Mouse (Mus musculus) left cerebral cortex, postnatal 4 days (tissue): ENCODE results near the gene Stk10. TPM values are rescaled to one million over a fixed set of nuclear protein-coding genes. Genes with fewer than 3 reads are reported as not detected.

Experiments used
- DNase-seq: peaks from one replicate; pipeline ENCODE4 v3.0.0-alpha.2; 2022
- intact Hi-C: fragments of 180-260 bp; cut with DNase I; formaldehyde crosslinking; loops from one replicate; pipeline ENCODE4 v1.15.1; 2025
- total RNA-seq, 2 experiments: library from RNA; stranded (reverse); gene quantifications; 2 replicates each; pipeline ENCODE4 v1.2.3; 2021

Stk10 gene
- total RNA-seq, 2 experiments from 2014 or later: 7.2 to 7.9 TPM

- intact Hi-C loops: no loop called here
- peak; percentile 29 for DNase-seq
Observed at GRCm38 (mm10) chr11:32622479-32623190, 89.5 kb downstream of the Stk10 start.

GRCm38 (mm10) chr11:32623236-32623635 is 90.1 kb downstream of the Stk10 start:
- DNase-seq: peak; percentile 90
- intact Hi-C loops: no loop called here

- no peak for DNase-seq
- intact Hi-C loops: no loop called here
Observed at GRCm38 (mm10) chr11:32623912-32624311, 90.8 kb downstream of the Stk10 start.

- intact Hi-C loops: loop anchor here (5.0 kb wide), 1 partner anchor 82 kb away; no protein-coding TSS in a partner anchor
- DNase-seq: peak; percentile 64
Observed at GRCm38 (mm10) chr11:32625677-32626076, 92.6 kb downstream of the Stk10 start.

- intact Hi-C loops: loop anchor here (5.0 kb wide), 1 partner anchor 81 kb away; no protein-coding TSS in a partner anchor
- no peak for DNase-seq
Observed at GRCm38 (mm10) chr11:32626079-32626478, 93.0 kb downstream of the Stk10 start.

GRCm38 (mm10) chr11:32627900-32628299 is 94.8 kb downstream of the Stk10 start:
- intact Hi-C loops: loop anchor here (5.0 kb wide), 1 partner anchor 79 kb away; no protein-coding TSS in a partner anchor
- no peak for DNase-seq

- intact Hi-C loops: loop anchor here (5.0 kb wide), 1 partner anchor 78 kb away; no protein-coding TSS in a partner anchor
Observed at GRCm38 (mm10) chr11:32629713-32630211, 96.7 kb downstream of the Stk10 start.

GRCm38 (mm10) chr11:32632671-32633070 is 99.6 kb downstream of the Stk10 start:
- no peak for DNase-seq
- intact Hi-C loops: no loop called here

More at GRCm38 (mm10) chr11:32629713-32630211, 96.7 kb downstream of the Stk10 start:
- no peak for DNase-seq

- intact Hi-C loops: no loop called here
- DNase-seq: no peak
Observed at GRCm38 (mm10) chr11:32633542-32633941, 100.4 kb downstream of the Stk10 start.

GRCm38 (mm10) chr11:32634143-32634542 is 101.0 kb downstream of the Stk10 start:
- DNase-seq: no peak
- intact Hi-C loops: no loop called here

GRCm38 (mm10) chr11:32634842-32635241 is 101.7 kb downstream of the Stk10 start:
- no peak for DNase-seq
- intact Hi-C loops: no loop called here

GRCm38 (mm10) chr11:32636275-32636674 is 103.2 kb downstream of the Stk10 start:
- intact Hi-C loops: no loop called here
- DNase-seq: no peak

- intact Hi-C loops: no loop called here
Observed at GRCm38 (mm10) chr11:32638521-32639255, 105.6 kb downstream of the Stk10 start.

GRCm38 (mm10) chr11:32640617-32641016 is 107.5 kb downstream of the Stk10 start:
- intact Hi-C loops: loop anchor here (10.0 kb wide), 1 partner anchor 54 kb away; no protein-coding TSS in a partner anchor
- no peak for DNase-seq

More at GRCm38 (mm10) chr11:32638521-32639255, 105.6 kb downstream of the Stk10 start:
- no peak for DNase-seq

GRCm38 (mm10) chr11:32642249-32642876 is 109.3 kb downstream of the Stk10 start, which contains the start of gene Fbxw11:
Fbxw11 (plus strand) TSS chr11:32642724.
- intact Hi-C loops: loop anchor here (10.0 kb wide), 1 partner anchor 52 kb away; no protein-coding TSS in a partner anchor
- DNase-seq: peak; percentile 97

- peak; percentile 60 for DNase-seq
- intact Hi-C loops: loop anchor here (10.0 kb wide), 1 partner anchor 52 kb away; no protein-coding TSS in a partner anchor
Observed at GRCm38 (mm10) chr11:32642899-32643886, 110.1 kb downstream of the Stk10 start.

- intact Hi-C loops: loop anchor here (10.0 kb wide), 1 partner anchor 51 kb away; no protein-coding TSS in a partner anchor
- DNase-seq: no peak
Observed at GRCm38 (mm10) chr11:32644010-32644409, 110.9 kb downstream of the Stk10 start.

- DNase-seq: no peak
- intact Hi-C loops: loop anchor here (10.0 kb wide), 1 partner anchor 48 kb away; no protein-coding TSS in a partner anchor
Observed at GRCm38 (mm10) chr11:32647265-32647664, 114.2 kb downstream of the Stk10 start.

GRCm38 (mm10) chr11:32650236-32650749 is 117.2 kb downstream of the Stk10 start:
- DNase-seq: no peak
- intact Hi-C loops: no loop called here
